ENCODE assay signal across 14 mouse cellular contexts in the genomic region with DNA sequence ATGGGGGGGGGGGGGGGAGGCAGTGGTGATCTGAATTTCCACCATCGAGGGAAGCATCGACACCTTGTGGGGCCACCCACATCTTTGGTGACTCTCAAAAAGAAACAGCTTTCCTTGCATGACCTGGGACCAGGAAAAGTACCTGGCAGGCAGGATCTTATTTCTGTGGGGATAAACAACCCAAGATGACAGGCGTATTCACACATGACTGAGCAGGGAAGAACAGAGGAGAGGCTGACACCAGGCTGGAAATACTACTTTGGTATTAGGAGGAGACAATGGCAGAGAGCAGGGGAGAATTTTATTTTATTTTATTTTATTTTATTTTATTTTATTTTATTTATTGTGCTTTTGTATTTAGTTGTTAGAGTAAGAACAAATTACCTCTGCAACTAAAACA.
DNase-seq lines count a peak whose midpoint lies in the region; ATAC-seq and TF ChIP-seq lines count a peak whose summit lies in the region.
"Had no signal": no experiment of that assay in that cellular context is flagged by ENCODE, and none has a peak within 500 bp of the region (broad histone marks: within the 10 kb centered on the region; RNA-seq: fewer than 3 reads in every experiment).

No protein-coding gene starts in this region.

- TF ChIP-seq CTCF in olfactory bulb, adult 2 months (IDR thresholded peaks at IDR 0.05; ENCODE audit: insufficient read depth, low read depth, low read length): no peak

- DNase-seq in heart, embryonic 10.5 days (ENCODE audit: low spot score): peak; percentile 35
- DNase-seq in midbrain, embryonic 10.5 days (ENCODE audit: low spot score): no peak
- DNase-seq in right cerebral cortex, postnatal 14 days: no peak
- no peak for DNase-seq in testis, postnatal 14 days (ENCODE audit: low spot score)
- DNase-seq: adrenal gland, postnatal 10 days; gastrocnemius, postnatal 14 days had no signal

- WGBS in heart, embryonic 10.5 days: 72% methylated on average over 3 of the region's 3 CpGs
- WGBS in heart, embryonic 11.5 days (ENCODE audit: insufficient replicate concordance): 65% methylated on average over 3 of the region's 3 CpGs
- whole genome bisulfite sequencing in forebrain, embryonic 16.5 days: 15% methylated on average over 3 of the region's 3 CpGs
- whole genome bisulfite sequencing in midbrain, embryonic 10.5 days: 53% methylated on average over 3 of the region's 3 CpGs
- 41% methylated on average over 3 of the region's 3 CpGs for WGBS in olfactory bulb, adult 2 months

- H3K4me2 ChIP-seq in heart, embryonic 11.5 days: no peak overlapping the region
- H3K4me2 ChIP-seq in forebrain, embryonic 16.5 days (ENCODE audit: low read length): peak overlapping the region; percentile 33
- H3K4me2 ChIP-seq: heart, embryonic 12.5 days; liver, embryonic 11.5 days had no signal

- no peak overlapping the region for H3K4me3 ChIP-seq in heart, embryonic 10.5 days
- no peak overlapping the region for H3K4me3 ChIP-seq in heart, embryonic 11.5 days (ENCODE audit: low read depth, low read length)
- no peak overlapping the region for H3K4me3 ChIP-seq in forebrain, embryonic 16.5 days (replicated peaks; ENCODE audit: low read length)
- 0 out of 2 replicates have a peak overlapping the region, but pooled peaks have one; percentile 2 for H3K4me3 ChIP-seq in midbrain, embryonic 10.5 days
- no peak overlapping the region for H3K4me3 ChIP-seq in olfactory bulb, adult 2 months (ENCODE audit: insufficient read depth, low read depth, low read length)
- H3K4me3 ChIP-seq: erythroblast, embryonic 14.5 days; heart, embryonic 12.5 days had no signal

- H3K36me3 ChIP-seq in heart, embryonic 10.5 days: no peaks in the 10 kb centered on the region
- H3K36me3 ChIP-seq in heart, embryonic 11.5 days (ENCODE audit: control insufficient read depth, insufficient read depth, low read length): no peaks in the 10 kb centered on the region
- H3K36me3 ChIP-seq in forebrain, embryonic 16.5 days (ENCODE audit: control insufficient read depth, insufficient read depth): no peaks in the 10 kb centered on the region
- no peaks in the 10 kb centered on the region for H3K36me3 ChIP-seq in midbrain, embryonic 10.5 days
- H3K36me3 ChIP-seq: heart, embryonic 12.5 days had no signal

- H3K9ac ChIP-seq in heart, embryonic 11.5 days (ENCODE audit: low read depth, low read length): no peak overlapping the region
- peak overlapping the region; percentile 43 for H3K9ac ChIP-seq in forebrain, embryonic 16.5 days (replicated peaks; ENCODE audit: low read depth, low read length)
- H3K9ac ChIP-seq: heart, embryonic 12.5 days had no signal

- H3K27ac ChIP-seq in heart, embryonic 10.5 days: no peak overlapping the region
- H3K27ac ChIP-seq in heart, embryonic 11.5 days (ENCODE audit: low read depth, low read length): no peak overlapping the region
- no peak overlapping the region for H3K27ac ChIP-seq in forebrain, embryonic 16.5 days (ENCODE audit: low read length)
- H3K27ac ChIP-seq in midbrain, embryonic 10.5 days (replicated peaks): no peak overlapping the region; the same call in 1 of the 2 replicates
- H3K27ac ChIP-seq in olfactory bulb, adult 2 months (ENCODE audit: insufficient read depth, low read depth, low read length): 0 out of 2 replicates have a peak overlapping the region, but pooled peaks have one; percentile 7

- no peaks in the 10 kb centered on the region for H3K4me1 ChIP-seq in heart, embryonic 10.5 days
- H3K4me1 ChIP-seq in heart, embryonic 11.5 days (ENCODE audit: control insufficient read depth, insufficient read depth, low read length): no peaks in the 10 kb centered on the region
- H3K4me1 ChIP-seq in forebrain, embryonic 16.5 days (replicated peaks; ENCODE audit: control insufficient read depth, insufficient read depth, low read length): peaks cover 7% of the 10 kb centered on the region; the same call in 1 of the 2 replicates
- peaks cover 21% of the 10 kb centered on the region for H3K4me1 ChIP-seq in midbrain, embryonic 10.5 days
- H3K4me1 ChIP-seq in olfactory bulb, adult 2 months (ENCODE audit: control insufficient read depth, insufficient read depth, low read length): peaks cover 20% of the 10 kb centered on the region
- H3K4me1 ChIP-seq: heart, embryonic 12.5 days had no signal

- ATAC-seq in heart, embryonic 11.5 days (replicated peaks; ENCODE audit: insufficient number of reproducible peaks, low FRiP score, low TSS enrichment): no peak
- peak; percentile 35; the same call in 1 of the 2 replicates for ATAC-seq in forebrain, embryonic 16.5 days
- ATAC-seq in frontal cortex, adult (ENCODE audit: low TSS enrichment): no peak
- ATAC-seq: lung, postnatal 0 days had no signal

- no peak for TF ChIP-seq POLR2A in olfactory bulb, adult 2 months (IDR thresholded peaks at IDR 0.05; ENCODE audit: insufficient read depth, low read depth, low read length)

- H3K9me3 ChIP-seq in heart, embryonic 10.5 days: no peaks in the 10 kb centered on the region
- H3K9me3 ChIP-seq in heart, embryonic 11.5 days (replicated peaks; ENCODE audit: control insufficient read depth, low read length): no peaks in the 10 kb centered on the region
- H3K9me3 ChIP-seq in forebrain, embryonic 16.5 days (ENCODE audit: control insufficient read depth, low read length): no peaks in the 10 kb centered on the region
- no peaks in the 10 kb centered on the region for H3K9me3 ChIP-seq in midbrain, embryonic 10.5 days (replicated peaks)
- H3K9me3 ChIP-seq: heart, embryonic 12.5 days had no signal

- H3K27me3 ChIP-seq in heart, embryonic 10.5 days (ENCODE audit: insufficient read depth, poor library complexity, severe bottlenecking): 0 out of 2 replicates have a peak, but pooled peaks cover 4% of the 10 kb centered on the region
- H3K27me3 ChIP-seq in heart, embryonic 11.5 days (ENCODE audit: control insufficient read depth, insufficient read depth, low read length): no peaks in the 10 kb centered on the region
- no peaks in the 10 kb centered on the region for H3K27me3 ChIP-seq in forebrain, embryonic 16.5 days (replicated peaks; ENCODE audit: control insufficient read depth, insufficient read depth, low read length)
- H3K27me3 ChIP-seq in midbrain, embryonic 10.5 days (ENCODE audit: low read depth, poor library complexity, severe bottlenecking): no peaks in the 10 kb centered on the region
